Mouse (Mus musculus) cerebellum, adult 11-12 months (tissue): ENCODE data around the gene Dach2.
"Not testable (repeated sequence)": the region's sequence is repeated elsewhere in the genome, so short reads cannot be mapped to it uniquely, and the experiment has no call there.

Source experiments
- DNase-seq: peaks from one replicate; pipeline ENCODE4 v3.0.0; 2022

Dach2 gene

DNA sequence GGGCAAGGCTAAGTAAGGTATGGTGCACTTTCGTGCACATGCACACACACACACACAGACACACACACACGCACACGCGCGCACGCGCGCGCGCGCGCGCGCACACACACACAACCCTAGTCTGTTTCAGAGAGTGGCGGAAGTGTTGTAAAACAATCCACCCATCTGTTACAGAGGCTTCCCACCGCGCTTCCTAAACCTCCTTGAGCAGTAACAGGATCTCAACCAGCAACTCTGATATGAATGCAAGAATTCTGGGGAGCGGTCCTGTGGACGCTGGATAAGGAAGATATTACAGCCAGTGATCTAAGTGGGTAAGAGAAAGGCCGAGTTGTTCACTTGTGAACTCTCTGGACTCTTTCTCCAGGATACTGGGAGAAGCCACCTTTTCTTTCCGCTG, at the start of gene Dach2:
TSS of gene Dach2 (plus strand) at position 107 of the 400 bp plus-strand sequence.
- no peak for DNase-seq

DNA sequence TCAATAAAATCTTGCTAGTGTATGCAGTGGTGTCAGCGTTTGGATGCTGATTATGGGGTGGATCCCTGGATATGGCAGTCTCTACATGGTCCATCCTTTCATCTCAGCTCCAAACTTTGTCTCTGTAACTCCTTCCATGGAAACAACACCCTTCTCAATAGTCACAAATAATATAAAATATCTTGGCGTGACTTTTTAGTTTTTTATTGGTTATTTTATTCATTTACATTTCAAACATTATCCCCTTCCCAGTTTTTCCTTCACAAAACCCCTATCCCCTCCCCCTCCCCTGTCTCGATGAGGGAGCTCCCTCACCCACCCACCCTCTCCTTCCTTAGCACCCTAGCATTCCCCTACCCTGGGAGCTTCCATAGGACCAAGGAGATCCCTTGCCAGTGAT, 44.9 kb upstream of the Dach2 start:
- DNase-seq: not testable (repeated sequence)

GRCm38 (mm10) chrX:113298031-113298430, 721 bp downstream of the Dach2 start:
- DNase-seq: no peak

GRCm38 (mm10) chrX:113298468-113298867, 1.2 kb downstream of the Dach2 start:
- no peak for DNase-seq

GRCm38 (mm10) chrX:113304323-113304722, 7.0 kb downstream of the Dach2 start:
- no peak for DNase-seq

DNA sequence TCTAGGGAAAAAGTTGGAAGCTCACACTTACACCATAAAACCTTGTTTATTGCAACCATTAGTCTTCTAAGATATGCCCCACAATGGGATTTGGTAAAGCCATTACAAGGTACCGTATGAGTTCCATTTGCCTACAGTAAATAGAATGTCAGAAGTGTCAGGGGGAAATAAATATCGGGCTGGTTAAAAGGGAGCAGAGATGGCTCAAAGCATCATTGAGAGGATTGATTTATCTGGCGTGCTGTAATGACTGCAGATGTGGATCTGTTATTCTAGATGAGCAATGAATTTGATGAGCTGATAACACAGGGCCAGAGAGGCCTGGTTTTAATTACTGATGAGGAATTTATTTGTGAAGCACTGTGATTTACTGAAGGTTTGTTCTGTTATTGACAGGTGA, 40.8 kb downstream of the Dach2 start:
- DNase-seq: no peak

DNA sequence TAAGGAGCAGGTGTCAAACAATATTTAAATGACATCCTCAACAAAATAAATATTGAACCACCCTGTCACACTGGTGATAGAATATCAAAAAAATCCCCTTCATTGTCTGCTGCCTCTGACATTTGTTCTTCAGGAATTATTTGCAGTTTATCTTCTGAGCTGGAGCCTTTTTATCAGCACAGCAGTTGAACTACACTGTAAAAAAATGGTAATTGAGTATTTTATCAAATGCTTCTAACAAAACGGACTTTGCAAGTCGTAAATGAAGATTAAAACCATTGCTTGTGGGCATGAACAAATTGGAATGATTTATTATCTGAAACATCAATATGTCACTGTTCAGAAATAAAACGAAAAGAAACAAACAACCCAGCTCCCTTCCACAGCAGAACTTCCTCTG, 97.1 kb downstream of the Dach2 start:
- no peak for DNase-seq

GRCm38 (mm10) chrX:113408756-113409155, 111.4 kb downstream of the Dach2 start:
- no peak for DNase-seq

DNA sequence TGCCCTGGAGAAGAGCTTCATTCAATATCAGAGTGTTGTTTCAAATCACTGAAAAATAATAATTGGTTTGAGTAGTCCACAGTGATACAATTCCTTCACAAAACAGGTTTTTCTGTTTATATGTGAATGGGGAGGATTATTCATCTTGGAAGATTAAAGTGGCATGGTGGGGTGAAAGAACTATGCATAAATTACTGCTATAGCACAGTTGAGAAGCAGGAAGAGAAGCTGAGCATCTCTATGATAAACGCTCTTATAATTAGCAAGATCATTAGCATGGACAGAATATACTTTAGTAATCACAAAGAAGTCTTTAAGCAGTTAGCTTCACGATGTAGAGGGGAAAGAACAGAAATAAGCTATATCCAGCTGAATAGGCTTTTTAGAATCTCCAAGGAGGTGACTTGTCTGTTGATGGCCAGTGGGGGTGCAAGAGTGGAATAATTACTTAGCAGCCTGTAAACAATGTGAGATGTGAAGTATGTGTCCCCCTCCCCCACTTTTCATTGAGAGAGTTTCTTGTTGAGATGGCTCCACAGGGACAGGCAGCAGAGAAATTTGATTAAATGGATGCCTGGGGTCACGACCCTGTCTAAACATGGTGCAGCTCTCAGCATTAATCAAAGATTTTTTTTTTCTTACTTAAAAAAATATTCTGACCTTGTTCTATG, 124.3 kb downstream of the Dach2 start:
- no peak for DNase-seq

DNA sequence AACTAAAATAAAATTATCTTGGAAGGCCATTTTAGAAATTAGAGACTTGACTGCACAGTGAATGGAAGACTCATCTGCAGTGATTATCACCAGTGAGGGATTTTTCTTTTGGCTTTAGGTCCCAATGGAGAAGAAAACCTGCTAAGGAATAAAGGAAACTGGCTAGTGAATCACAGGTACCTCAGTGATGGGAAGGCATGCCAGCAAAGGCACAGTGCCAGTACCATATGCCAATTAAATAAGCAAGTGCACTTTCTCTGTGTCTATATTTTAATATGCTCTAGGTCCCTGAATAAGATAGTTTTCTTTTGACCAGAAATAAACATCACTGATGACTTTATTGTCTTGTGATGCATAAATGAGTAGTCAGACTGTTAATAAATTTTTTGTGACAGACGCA, 184.8 kb downstream of the Dach2 start:
- DNase-seq: no peak

DNA sequence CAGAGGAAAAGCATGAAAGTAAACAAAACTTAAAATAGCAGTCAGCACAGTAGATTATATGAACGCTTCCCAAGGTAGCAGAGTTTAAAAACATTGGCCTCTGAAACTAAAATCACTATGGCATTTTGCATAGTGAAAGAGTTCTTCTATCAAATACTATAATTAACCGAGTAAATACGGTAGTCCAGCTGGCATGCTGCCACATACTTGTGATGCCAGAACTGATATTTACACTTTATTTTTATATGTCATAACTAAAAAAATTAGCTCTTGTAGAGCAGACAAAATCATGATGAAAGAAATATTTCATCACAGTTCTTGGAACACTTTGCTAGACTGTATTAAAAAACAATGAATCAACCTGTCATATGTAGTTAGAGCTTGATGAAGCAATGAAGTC, 247.8 kb downstream of the Dach2 start:
- DNase-seq: no peak

GRCm38 (mm10) chrX:113563897-113564296, 266.6 kb downstream of the Dach2 start:
- DNase-seq: no peak

- DNase-seq: no peak
Measured at GRCm38 (mm10) chrX:113666069-113666468, 368.8 kb downstream of the Dach2 start.

DNA sequence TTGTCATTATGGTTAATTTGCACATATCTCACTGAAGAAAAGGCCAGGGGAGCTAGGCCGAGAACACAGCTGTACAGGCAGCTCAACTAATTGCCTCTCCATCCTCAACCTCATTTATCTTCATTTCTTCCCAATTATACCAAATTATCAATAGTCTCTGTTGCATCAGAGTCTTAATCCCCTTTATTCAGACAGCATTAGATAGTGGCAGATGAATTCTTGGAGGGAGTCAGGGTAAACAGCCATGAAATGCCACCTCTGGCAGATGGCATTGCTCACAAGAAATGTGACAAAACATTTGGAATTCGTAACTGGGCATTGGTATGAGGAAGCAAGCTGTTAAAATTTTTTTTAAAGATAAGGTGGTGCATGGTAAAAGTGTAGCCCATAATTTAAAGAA, 389.9 kb downstream of the Dach2 start:
- DNase-seq: no peak

GRCm38 (mm10) chrX:113712363-113712762, 415.1 kb downstream of the Dach2 start:
- DNase-seq: no peak

DNA sequence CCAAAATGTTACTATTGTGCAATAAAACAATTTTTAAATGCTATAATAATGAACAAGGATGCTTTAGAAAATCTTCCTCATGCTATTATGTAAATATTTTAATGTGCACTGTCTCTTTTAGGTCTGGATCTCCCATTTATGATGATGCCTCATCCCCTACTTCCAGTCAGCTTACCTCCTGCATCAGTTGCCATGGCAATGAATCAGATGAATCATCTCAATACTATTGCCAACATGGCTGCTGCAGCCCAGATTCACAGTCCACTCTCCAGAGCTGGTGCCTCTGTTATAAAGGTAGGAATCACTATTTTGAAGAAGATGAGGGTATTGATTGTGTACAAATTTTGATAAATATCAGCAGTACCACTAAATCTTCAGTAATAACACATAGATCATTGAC, 426.8 kb downstream of the Dach2 start:
- DNase-seq: no peak

- DNase-seq: no peak
Measured at GRCm38 (mm10) chrX:113747122-113747521, 449.8 kb downstream of the Dach2 start.

DNA sequence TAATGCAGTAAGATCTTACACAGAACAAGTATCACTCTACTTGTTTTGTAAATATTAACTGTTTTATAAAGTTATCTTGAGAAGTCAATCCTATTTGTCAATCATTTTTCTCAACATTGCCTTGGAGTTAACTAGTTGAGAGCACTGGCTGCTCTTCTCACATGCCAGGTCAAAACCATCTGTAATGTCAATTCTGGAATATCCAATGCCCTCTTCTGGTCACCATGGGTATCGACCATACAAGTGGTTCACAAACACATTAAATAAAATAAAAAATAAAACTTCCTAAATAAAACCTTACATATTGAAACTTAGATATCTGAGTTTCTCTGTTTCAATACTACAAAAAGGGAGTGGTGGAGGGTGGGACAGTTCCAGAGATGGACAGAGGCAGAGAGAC, 495.0 kb downstream of the Dach2 start:
- no peak for DNase-seq

DNA sequence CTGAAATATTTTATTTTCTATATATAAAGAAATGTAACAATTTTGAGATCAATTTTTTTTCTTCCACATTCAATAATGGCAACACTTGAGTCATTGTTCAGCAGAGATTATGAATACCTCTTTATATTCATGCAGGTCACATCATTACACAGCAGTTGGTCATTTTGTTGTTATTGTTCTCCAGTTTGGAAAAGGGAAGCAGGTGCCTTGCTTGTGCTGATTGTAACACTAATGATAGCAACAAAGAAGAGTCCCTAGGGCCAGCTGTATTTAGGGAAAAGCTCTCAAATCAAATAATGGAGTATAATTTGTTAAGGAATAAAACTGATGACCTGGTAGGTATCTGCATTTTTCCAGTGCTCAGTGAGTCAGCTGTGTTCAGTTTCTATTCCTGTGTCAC, 513.1 kb downstream of the Dach2 start:
- no peak for DNase-seq

DNA sequence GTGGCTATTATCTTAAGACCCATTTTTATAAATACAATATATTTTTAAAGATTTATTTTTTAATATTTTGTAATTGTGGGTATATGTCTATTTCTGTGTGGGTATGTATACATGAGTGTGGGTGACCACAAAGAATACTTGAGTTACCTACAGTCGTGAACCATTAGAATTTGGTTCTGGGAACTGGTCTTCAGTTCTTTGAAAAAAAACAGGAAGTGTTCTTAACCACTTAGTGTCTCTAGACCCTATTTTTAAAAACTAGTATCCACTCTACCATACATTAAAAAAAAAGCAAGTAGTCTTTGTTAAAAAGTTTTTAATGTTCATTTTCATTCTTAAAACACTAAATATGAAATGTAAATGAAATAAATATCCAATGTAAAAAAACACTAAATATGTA, 529.5 kb downstream of the Dach2 start:
- no peak for DNase-seq

GRCm38 (mm10) chrX:113833062-113833461, 535.8 kb downstream of the Dach2 start:
- no peak for DNase-seq

DNA sequence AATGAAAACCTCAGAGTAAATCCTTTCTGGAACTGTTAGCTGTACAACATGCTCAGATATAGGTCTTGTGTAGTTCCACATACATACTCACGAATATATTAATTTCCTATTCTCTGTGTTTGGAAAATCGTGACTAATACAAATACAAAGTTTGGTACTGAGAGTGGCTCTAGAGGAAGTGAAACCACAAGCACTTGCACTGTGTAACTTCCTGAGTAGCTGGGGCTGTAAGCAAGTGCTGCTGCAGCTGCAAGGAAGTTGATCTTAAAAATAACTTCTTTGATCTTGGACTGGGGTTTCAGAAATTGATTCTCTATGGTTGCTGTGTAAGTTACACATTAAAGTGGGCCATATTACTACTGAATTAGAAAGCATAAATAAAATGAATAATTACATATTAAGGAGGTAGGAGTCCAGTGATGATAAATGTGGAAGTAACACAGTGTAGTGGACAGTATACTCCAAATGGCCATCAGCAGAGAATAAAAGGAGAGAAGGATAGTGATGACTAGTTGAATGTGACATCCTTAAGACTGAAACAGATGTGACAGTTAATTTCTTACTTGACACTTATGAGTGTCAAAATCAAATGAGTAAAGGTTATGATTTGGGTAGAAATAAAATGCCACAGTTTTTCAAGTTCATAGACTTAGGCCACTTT, 570.7 kb downstream of the Dach2 start:
- no peak for DNase-seq
